8 mouse cellular contexts compared by ENCODE assay signal in genomic region chr9:120570741-120571592, GRCm38 (mm10). TPM values are rescaled to one million over a fixed set of nuclear protein-coding genes. Genes with fewer than 3 reads are reported as not detected.
DNase-seq lines count a peak whose midpoint lies in the region; ATAC-seq and TF ChIP-seq lines count a peak whose summit lies in the region.

Rpl14 (plus strand) TSS chr9:120571444.

- H3K4me1 ChIP-seq in forebrain, embryonic 15.5 days, result peaks cover 21% of the 10 kb centered on the region
- H3K4me1 ChIP-seq in lung, embryonic 14.5 days (ENCODE audit: insufficient read depth), result no peaks in the 10 kb centered on the region
- peaks cover 2% of the 10 kb centered on the region; the same call in 1 of the 2 replicates for H3K4me1 ChIP-seq in olfactory bulb, adult 2 months (ENCODE audit: control insufficient read depth, insufficient read depth, low read length)
- H3K4me1 ChIP-seq in thymus, adult 2 months (replicated peaks; ENCODE audit: control insufficient read depth, insufficient read depth, low read length), result peaks cover 3% of the 10 kb centered on the region

- TF ChIP-seq CTCF in layer of hippocampus, adult 2 months (conservative IDR thresholded peaks at IDR 0.05), result no peak; the same call in 1 of the 2 replicates
- TF ChIP-seq CTCF in lung, embryonic 14.5 days (IDR thresholded peaks at IDR 0.05; ENCODE audit: low read depth), result no peak
- TF ChIP-seq CTCF in olfactory bulb, adult 2 months (IDR thresholded peaks at IDR 0.05; ENCODE audit: insufficient read depth, low read depth, low read length), result no peak
- TF ChIP-seq CTCF in thymus, adult 2 months (IDR thresholded peaks at IDR 0.05; ENCODE audit: borderline replicate concordance, control insufficient read depth, extremely low read depth, insufficient read depth, low read length, poor library complexity), result no peak

- peak; percentile 99 for ATAC-seq in forebrain, embryonic 15.5 days (replicated peaks)
- ATAC-seq in lung, embryonic 14.5 days (ENCODE audit: insufficient read depth), result peak; percentile 97

- peak within 1 kb of the TSS; percentile 75 for H3K27ac ChIP-seq in forebrain, embryonic 15.5 days (replicated peaks)
- H3K27ac ChIP-seq in layer of hippocampus, adult 2 months, result peak within 1 kb of the TSS; percentile 93
- H3K27ac ChIP-seq in lung, embryonic 14.5 days (ENCODE audit: low read depth), result peak within 1 kb of the TSS; percentile 86
- H3K27ac ChIP-seq in olfactory bulb, adult 2 months (ENCODE audit: insufficient read depth, low read depth, low read length), result peak within 1 kb of the TSS; percentile 69; the same call in 1 of the 2 replicates
- no peak within 1 kb of the TSS; the same call in 1 of the 2 replicates for H3K27ac ChIP-seq in thymus, adult 2 months (ENCODE audit: control insufficient read depth, insufficient read depth, low read length)

- H3K36me3 ChIP-seq in forebrain, embryonic 15.5 days, result peaks cover 31% of the 10 kb centered on the region
- peaks cover 39% of the 10 kb centered on the region for H3K36me3 ChIP-seq in lung, embryonic 14.5 days (ENCODE audit: insufficient read depth)
- peaks cover 21% of the 10 kb centered on the region for H3K36me3 ChIP-seq in thymus, adult 2 months (ENCODE audit: control insufficient read depth, insufficient read depth, low read length)

- peak within 1 kb of the TSS; percentile 76 for H3K9ac ChIP-seq in forebrain, embryonic 15.5 days (replicated peaks)
- peak within 1 kb of the TSS; percentile 93 for H3K9ac ChIP-seq in lung, embryonic 14.5 days

- H3K9me3 ChIP-seq in forebrain, embryonic 15.5 days, result no peaks in the 10 kb centered on the region
- H3K9me3 ChIP-seq in lung, embryonic 14.5 days (ENCODE audit: low read depth, low read length), result no peaks in the 10 kb centered on the region

- WGBS in forebrain, embryonic 15.5 days, result 4% methylated on average over 43 of the region's 43 CpGs
- WGBS in lung, embryonic 14.5 days, result 5% methylated on average over 43 of the region's 43 CpGs
- WGBS in olfactory bulb, adult 2 months, result 4% methylated on average over 43 of the region's 43 CpGs
- 3% methylated on average over 43 of the region's 43 CpGs for WGBS in thymus, adult 2 months

- peak; percentile 97 for DNase-seq in ES-CJ7 (ENCODE audit: low read depth, low spot score)
- DNase-seq in cerebellum, adult 11 months, result peak; percentile 97
- DNase-seq in heart, postnatal 25 days (ENCODE audit: low spot score), result peak; percentile 95
- DNase-seq in layer of hippocampus, adult 2 months (ENCODE audit: low spot score in 2 of 2), result peak; percentile 97 to 98
- DNase-seq in lung, embryonic 14.5 days, result peak; percentile 99
- peak; percentile 99 for DNase-seq in thymus, adult 2 months

- intact Hi-C loops in heart, postnatal 25 days (cut with DNase I), result loop anchor here (2.0 kb wide), 1 partner anchor 70 kb away; no protein-coding TSS in a partner anchor

- H3K4me3 ChIP-seq in forebrain, embryonic 15.5 days, result peak within 1 kb of the TSS; percentile 70
- peak within 1 kb of the TSS; percentile 78 for H3K4me3 ChIP-seq in layer of hippocampus, adult 2 months
- peak within 1 kb of the TSS; percentile 87 for H3K4me3 ChIP-seq in lung, embryonic 14.5 days (ENCODE audit: low read depth, low read length)
- peak within 1 kb of the TSS; percentile 82 for H3K4me3 ChIP-seq in olfactory bulb, adult 2 months (ENCODE audit: insufficient read depth, low read depth, low read length)
- H3K4me3 ChIP-seq in thymus, adult 2 months (ENCODE audit: control insufficient read depth, insufficient read depth, low read length), result peak within 1 kb of the TSS; percentile 86

- no peaks in the 10 kb centered on the region for H3K27me3 ChIP-seq in forebrain, embryonic 15.5 days
- H3K27me3 ChIP-seq in lung, embryonic 14.5 days (ENCODE audit: insufficient read depth, low read length), result no peaks in the 10 kb centered on the region
- H3K27me3 ChIP-seq in thymus, adult 2 months (ENCODE audit: control insufficient read depth, insufficient read depth, low read length), result no peaks in the 10 kb centered on the region

- peak within 1 kb of the TSS; percentile 87 for H3K4me2 ChIP-seq in forebrain, embryonic 15.5 days (replicated peaks)
- H3K4me2 ChIP-seq in lung, embryonic 14.5 days, result peak within 1 kb of the TSS; percentile 96

- peak; percentile 91; the same call in 1 of the 2 replicates for TF ChIP-seq POLR2A in olfactory bulb, adult 2 months (IDR thresholded peaks at IDR 0.05; ENCODE audit: insufficient read depth, low read depth, low read length)
- TF ChIP-seq POLR2A in thymus, adult 2 months (IDR thresholded peaks at IDR 0.05; ENCODE audit: control insufficient read depth, extremely low read depth, insufficient read depth, low read length, poor library complexity), result peak; percentile 90

RNA-seq across cellular contexts. Expression of gene Rpl14, which starts in this region (rescaled TPM):
- polyA plus RNA-seq in forebrain, embryonic 15.5 days (2015; fragmentation: Nextera tagmentation; extraction: Ambion mirVana), result 406 and 432 TPM in 2 replicates
- total RNA-seq in heart, postnatal 25 days (2021), result 100 to 1,000 TPM; 281 to 288 TPM
- total RNA-seq in layer of hippocampus, adult 2 months (2021), result 100 to 1,000 TPM; 318 to 323 TPM
- 1,001 and 1,027 TPM in 2 replicates for polyA plus RNA-seq in lung, embryonic 14.5 days (2014; fragmentation: Nextera tagmentation; extraction: Ambion mirVana)
- 808 TPM in 1 of 2 replicates, not detected in the other for polyA plus RNA-seq in olfactory bulb, adult 2 months (2012; ENCODE audit: insufficient read depth, insufficient read length, low replicate concordance, missing spikeins)
- 585 and 677 TPM in 2 replicates for polyA plus RNA-seq in thymus, adult 2 months (2012; rRNA removed)
